Mouse (Mus musculus) thymus, postnatal 10 days (tissue): Measurements from ENCODE around the gene Ppp6r3.
A peak's percentile ranks its signal among the peaks of the same experiment; 100 is the strongest.
"Not testable (repeated sequence)": the region's sequence is repeated elsewhere in the genome, so short reads cannot be mapped to it uniquely, and the experiment has no call there.

ENCODE experiments used
- DNase-seq, 2 experiments: peaks; one replicate each; pipeline ENCODE4 v3.0.0; 2021; ENCODE audit warnings: low spot score in 2 of 2

Ppp6r3 gene

GRCm38 (mm10) chr19:3576451-3577264, 1.1 kb upstream of the Ppp6r3 start:
- no peak for DNase-seq

GRCm38 (mm10) chr19:3575276-3575631, 295 bp downstream of the Ppp6r3 start:
- DNase-seq: no peak

- DNase-seq: no peak
Observed at GRCm38 (mm10) chr19:3574593-3575094, 905 bp downstream of the Ppp6r3 start.

DNA sequence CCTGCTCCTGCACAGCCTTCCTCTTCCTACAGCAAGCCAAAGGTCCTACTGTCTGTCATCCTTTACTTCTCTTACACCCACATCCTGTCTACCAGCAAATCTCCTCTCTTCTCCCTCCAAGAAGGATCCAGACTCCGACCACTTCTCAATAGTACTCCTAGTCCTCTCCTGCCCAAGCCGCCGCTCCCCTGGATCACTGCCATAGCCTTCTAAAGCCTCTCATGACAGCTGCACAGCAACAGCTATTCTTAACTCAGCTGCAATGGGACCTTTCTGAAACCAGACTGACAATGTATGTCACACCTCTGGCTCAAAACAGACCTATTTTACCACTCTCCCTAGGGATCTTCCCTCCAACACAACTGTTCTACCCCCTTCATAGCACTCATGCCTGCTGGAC, 11.2 kb downstream of the Ppp6r3 start:
- no peak for DNase-seq

DNA sequence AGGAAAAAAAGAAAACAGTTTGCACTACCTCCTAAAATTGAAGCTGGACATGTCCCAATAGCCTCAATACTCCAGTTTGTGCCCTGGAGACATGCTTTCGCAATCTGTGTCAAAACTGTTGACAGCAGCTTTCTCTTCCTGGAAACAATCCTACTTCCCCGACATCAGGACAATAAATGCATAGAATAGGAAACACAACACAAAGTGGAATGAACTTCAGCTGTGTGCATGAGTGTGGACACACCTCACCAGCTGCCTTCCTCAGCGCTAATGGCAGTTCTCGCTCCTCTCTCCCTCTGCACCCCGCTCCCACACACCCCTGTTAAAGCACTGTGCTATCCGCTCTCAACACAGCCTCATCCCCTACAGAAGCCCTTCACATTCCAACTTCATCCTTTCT, 12.8 kb downstream of the Ppp6r3 start:
- DNase-seq: no peak

DNA sequence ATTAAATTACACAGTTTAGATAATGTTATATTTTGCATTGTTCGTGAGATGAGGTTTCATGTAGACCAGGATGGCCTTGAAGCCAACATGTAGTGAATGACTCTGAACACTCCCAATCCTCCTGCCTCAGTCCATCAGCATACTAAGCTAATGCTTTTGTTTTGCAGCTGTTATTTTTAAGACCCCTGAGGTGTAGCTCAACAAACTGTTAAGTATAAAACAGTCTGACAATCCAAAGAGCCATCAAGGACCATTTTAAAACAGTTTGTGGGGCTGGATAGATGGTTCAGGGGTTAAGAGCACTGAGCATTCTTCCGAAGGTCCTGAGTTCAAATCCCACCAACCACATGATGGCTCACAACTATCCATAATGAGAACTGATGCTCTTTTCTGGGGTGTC, 13.3 kb downstream of the Ppp6r3 start:
- no peak for DNase-seq

DNA sequence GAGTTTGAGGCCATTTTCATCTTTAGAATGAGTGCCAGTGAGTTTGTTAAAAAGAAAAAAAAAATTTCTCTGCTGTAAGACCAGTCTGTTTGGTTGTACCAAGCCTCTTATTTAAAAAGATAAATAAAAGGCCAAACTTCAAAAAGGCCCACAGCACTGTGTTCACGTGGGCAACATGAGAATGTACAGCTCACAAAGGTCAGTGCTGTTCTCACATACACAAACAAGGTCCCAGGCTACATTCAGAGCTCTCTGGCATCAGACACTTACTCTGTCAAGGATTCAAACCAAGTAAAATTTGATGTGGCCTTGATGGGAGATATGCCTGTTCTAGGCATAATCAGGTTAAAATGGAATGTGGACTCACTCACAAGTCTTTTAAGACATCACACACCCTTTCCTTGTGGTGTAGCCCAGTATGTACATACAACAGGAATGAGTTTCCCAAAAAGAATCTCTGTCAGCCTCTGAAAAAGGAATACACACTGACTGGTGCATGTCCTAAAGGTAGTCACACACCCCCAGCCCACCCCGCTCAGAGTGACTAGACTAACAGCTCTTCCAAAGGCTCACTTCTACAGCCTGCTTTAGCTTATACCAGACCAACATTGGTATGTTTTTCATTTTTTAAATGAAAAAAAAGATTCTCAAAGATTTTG, 19.3 kb downstream of the Ppp6r3 start:
- DNase-seq: no peak

- no peak for DNase-seq
Observed at GRCm38 (mm10) chr19:3554785-3555184, 20.8 kb downstream of the Ppp6r3 start.

- DNase-seq: no peak
Observed at GRCm38 (mm10) chr19:3551573-3552159, 23.9 kb downstream of the Ppp6r3 start.

DNA sequence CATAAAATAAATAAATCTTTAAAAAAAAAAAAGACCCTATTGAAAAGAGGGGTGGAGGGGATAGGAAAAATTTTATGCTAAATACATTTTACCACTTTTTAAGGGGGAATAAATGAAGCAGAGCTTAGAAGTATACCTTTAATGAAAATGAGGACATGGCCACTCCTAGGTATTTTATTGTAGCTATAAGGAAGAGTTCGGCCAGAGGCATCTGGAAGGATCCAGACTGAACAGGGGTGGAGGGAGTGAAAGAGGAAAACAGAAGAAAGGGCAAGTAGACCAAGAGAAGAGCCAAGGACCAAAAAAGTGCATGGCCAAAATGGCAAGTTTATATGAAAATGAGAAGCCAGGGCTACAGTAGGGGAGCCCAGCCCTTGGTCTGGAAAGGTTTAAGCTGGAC, 25.4 kb downstream of the Ppp6r3 start:
- no peak for DNase-seq

DNA sequence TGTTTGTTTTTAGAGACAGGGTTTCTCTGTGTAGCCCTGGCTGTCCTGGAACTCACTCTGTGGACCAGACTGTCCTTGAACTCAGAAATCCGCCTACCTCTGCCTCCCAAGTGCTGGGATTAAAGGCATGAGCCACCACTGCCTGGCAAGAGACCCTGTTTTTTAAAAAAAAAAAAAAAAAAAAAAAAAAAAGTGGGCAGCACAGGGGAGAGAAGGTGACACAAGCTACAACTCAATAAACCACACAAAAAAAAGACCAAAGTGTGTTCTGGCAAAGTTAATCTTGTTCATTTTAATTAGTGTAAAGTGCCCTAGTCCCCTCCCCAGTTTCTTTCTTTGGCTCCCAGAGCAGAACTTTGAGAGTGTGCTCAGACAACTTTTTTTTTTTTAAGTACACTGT, 26.3 kb downstream of the Ppp6r3 start:
- no peak for DNase-seq

DNA sequence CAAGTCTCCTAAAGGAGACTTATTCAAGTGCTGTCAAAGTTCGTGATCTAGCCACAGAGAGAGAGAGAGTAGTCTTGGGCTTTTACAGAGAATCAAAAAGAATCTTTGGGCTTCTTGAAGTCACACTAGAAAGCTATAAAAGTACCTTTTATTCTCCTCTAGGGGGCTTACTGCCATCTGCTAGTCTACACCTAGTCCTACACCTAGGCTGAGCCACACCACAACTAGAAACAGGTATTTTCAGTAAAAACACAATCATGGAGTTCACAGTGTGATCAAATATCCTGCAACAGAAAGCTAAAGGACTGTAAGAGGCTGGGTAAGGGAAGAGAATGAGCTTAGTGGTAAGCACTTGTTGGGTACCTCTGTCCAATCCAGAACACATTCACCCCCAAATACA, 27.2 kb downstream of the Ppp6r3 start:
- no peak for DNase-seq

DNA sequence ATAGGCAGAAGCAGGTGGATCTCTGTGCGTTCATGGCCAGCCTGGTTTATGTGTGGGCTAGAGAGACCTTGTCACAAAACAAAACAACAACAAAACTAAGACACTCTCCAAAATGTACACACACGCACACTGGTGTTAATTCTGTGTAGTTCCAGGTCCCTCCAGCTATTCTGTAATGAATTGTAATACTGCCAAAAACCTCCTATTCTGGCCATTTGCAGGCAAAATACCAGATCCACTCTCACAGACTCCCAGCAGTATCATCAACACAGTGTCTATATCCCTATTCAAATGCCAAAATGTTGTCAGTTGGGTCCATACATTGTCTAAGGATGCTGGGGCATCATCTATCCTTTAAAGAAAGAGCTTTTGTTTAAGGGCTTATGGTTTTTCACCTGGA, 30.6 kb downstream of the Ppp6r3 start:
- DNase-seq: no peak

GRCm38 (mm10) chr19:3542591-3542990, 33.0 kb downstream of the Ppp6r3 start:
- DNase-seq: no peak

DNA sequence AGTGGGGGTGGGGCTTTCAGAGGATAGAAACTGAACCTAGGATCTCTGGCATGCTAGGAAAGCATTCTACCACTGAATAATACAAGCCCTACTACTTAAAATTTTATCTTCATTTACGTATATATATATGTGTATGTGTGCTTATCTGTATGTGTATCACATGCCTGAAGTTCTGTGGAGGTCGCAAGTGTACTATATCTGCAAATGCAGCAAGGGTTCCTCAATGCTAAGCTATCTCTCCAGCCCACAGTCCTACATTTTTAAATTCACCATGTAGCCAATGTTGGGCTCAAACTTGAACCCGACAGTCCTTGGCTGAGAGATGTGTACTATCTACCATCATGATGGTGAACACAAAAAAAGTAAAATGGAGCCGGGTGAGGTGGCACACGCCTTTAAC, 34.6 kb downstream of the Ppp6r3 start:
- DNase-seq: no peak

- no peak for DNase-seq
Observed at GRCm38 (mm10) chr19:3540254-3540653, 35.3 kb downstream of the Ppp6r3 start.

DNA sequence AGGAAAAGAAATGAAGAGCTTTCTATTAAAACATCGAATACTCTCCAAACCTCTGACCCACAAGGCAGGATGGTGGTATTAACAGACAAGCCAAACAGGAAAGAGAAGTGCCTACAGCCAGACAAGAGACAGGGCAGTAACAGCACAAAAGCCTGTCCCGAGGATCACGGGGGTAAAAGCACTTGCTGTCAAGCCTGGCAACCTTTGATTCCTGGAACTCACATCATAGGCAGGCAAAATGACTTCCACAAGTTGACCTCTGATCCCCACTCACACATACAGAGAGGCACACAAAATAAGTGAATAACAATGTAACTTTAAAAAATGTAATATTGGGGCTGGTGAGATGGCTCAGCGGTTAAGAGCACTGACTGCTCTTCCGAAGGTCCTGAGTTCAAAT, 36.1 kb downstream of the Ppp6r3 start:
- no peak for DNase-seq

DNA sequence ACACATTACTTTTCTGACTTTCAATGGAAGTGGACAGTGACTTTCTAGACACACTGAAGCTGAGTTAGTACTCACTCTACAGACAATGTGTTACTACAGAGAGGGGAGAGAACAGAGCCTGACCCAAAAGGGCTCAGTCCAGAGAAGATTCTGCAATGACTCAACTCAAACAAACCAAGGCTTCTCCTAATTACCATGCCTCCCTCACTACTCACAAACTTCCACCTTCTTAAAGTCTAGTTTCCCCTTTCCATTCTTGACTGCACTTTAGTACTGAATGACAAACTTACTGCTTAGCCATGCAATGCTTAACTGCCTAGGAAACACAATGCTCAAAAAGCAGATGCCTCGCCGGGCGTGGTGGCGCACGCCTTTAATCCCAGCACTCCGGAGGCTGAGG, 37.9 kb downstream of the Ppp6r3 start:
- no peak for DNase-seq

GRCm38 (mm10) chr19:3534945-3535344, 40.6 kb downstream of the Ppp6r3 start:
- DNase-seq: peak in 1 of 2 experiments; percentile 12

- DNase-seq: not testable (repeated sequence)
Observed at GRCm38 (mm10) chr19:3533266-3533966, 42.1 kb downstream of the Ppp6r3 start.

DNA sequence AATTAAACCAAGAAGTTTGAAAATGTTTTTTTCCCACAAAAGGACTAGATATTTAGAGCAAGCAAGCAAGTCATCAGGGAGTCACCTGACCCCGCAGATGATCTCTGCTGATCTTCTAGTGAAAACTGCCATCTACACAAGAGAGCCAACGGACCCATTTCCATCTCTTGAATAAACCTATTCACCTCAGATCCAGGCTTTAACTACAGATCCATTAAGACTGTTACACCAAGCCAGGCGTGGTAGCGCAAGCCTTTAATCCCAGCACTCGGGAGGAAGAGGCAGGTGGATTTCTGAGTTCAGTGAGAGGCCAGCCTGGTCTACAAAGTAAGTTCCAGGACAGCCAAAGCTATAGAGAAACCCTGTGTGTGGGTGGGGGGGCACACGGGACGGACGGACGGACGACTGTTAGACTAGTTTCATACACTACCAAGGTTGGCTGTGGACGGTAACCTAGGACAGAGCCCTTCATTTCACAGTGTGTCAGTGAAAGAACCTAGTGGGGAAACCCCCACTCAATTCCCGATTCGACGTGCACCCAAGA, 42.8 kb downstream of the Ppp6r3 start:
- no peak for DNase-seq

DNA sequence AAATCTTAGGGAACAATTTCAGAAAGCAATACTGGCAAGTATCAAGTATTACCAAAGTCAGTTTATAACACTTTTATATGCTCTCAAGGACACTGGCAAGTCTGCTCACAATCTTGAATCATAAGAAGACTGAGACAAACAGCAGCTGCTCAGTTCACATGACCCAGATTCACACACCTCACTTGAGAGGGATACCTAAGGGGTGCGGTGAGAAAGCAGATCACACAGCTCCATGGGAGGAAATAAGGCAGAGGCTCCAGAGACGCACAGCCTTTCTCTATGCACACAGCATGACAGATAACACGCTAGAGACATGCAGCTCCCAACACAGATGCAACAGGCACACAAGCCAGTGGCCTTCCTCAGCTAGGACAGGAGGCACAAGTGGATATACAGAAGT, 45.8 kb downstream of the Ppp6r3 start:
- peak; percentile 63 for DNase-seq
